Mouse (Mus musculus): Measurements from ENCODE around the gene Car14.
A peak's percentile ranks its signal among the peaks of the same experiment; 100 is the strongest.
"Not testable (repeated sequence)": the region's sequence is repeated elsewhere in the genome, so short reads cannot be mapped to it uniquely, and the experiment has no call there.

Car14 gene

DNA sequence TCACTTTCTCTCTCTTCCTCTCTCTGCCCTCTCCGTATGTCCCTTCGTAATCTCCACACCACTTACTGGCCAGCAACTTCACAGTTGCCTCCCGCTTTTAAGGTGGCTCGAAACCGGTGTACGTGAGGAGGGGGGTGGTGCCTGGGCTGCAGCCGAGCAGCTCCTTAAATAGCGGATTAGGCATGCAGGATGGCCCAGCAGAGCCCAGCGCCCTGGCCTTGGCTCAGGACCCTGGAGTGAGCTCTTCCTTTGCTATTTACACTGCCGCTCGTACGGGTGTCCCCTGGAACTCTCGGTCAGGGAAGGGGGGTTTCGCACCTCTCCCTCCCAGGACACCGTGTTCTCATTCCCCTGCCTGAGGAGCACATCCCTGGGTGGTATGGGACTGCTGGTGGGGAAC is at the start of gene Car14:
Gene Car14, minus strand, starts transcription at position 124 of the 400 bp plus-strand sequence.
- peak; percentile 44 for DNase-seq (ENCODE audit: inconsistent ontology term)

GRCm38 (mm10) chr3:95953522-95953921 is 49.0 kb upstream of the Car14 start:
- no peak for DNase-seq (ENCODE audit: inconsistent ontology term)

DNA sequence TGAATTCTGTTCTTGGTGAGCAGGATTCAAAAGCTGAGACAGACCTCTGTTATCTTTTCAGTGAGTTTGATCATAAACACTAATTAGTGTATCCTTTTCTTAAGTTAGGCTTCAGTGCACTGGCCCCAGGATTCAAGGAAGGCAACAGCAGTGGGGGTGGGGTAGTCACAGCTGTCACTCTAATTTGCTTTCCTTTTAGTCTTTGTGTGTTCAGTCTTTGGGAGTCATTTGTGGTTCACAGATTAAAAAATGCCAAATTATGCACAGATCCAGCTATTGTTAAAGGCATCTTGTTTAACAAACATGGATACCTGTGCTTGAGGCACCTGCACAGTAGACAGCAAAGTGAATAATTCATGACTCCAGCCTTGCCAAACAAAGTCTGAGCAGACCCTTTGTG is 48.5 kb upstream of the Car14 start:
- no peak for DNase-seq (ENCODE audit: inconsistent ontology term)

- DNase-seq (ENCODE audit: inconsistent ontology term): not testable (repeated sequence)
These were observed 47.1 kb upstream of the Car14 start for GRCm38 (mm10) chr3:95951566-95951965.

DNA sequence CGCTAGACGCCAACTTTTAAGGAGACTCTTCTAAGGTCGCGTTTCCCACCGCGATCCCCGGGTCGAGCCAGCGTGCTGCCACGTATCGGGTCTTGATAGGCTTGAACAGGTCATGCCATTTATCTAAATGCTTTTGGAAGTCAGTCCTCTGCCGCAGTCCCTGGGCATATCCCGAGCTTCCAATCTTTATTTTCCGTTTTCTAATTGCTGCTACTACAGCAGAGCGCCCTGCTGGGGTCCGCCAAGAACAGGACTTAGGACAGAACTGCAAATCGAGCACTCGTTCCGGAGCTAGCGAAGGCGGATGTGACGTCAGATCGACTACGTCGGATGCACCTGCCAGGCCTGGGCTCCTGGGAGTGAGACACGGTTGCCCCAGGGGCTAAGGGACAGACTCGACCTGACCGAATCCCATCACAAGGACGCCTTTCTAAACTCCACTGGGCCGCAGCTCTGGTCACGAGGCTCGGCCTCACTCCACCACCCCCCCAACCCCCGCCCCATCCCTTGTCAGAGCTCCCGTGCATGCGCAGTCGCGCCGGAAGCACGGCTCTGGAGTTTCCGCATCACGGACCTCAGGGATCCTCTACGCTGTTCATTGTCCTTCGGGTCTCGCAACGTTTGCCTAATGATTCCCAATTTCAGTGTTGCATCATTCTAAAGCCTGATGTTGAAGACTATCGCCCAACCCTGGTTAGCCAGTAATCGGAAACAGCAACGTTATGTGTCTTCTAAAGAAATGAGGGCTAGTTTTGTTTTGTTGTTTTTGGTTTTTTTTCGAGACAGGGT is 46.5 kb upstream of the Car14 start:
- peak; percentile 94 for DNase-seq (ENCODE audit: inconsistent ontology term)

- DNase-seq (ENCODE audit: inconsistent ontology term): no peak
These were observed 43.8 kb upstream of the Car14 start for GRCm38 (mm10) chr3:95948325-95948724.

- DNase-seq (ENCODE audit: inconsistent ontology term): no peak
These were observed 41.3 kb upstream of the Car14 start for GRCm38 (mm10) chr3:95945731-95946240.

- no peak for DNase-seq (ENCODE audit: inconsistent ontology term)
These were observed 40.3 kb upstream of the Car14 start for GRCm38 (mm10) chr3:95944742-95945141.

GRCm38 (mm10) chr3:95943226-95943625 is 38.7 kb upstream of the Car14 start:
- no peak for DNase-seq (ENCODE audit: inconsistent ontology term)

DNA sequence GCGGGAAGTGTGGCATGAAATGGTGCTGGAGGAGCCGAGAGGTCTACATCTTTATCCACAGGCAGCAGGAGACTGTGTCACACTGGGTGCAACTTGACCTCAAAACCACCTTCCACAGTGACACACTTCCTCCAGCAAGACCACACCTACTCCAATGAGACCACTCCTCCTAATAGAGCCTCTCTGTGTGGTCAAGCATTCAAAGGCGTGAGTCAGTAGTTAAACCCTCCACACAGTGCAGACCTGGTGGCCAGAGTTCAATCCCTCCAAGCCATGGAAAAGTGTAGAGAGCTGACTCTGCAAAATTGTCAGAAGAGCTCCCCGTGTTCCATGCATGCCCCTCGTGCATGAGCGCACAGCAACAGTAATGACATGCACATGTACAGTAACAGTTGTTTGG is 38.3 kb upstream of the Car14 start:
- peak; percentile 57 for DNase-seq (ENCODE audit: inconsistent ontology term)

- DNase-seq (ENCODE audit: inconsistent ontology term): no peak
These were observed 34.3 kb upstream of the Car14 start for GRCm38 (mm10) chr3:95938835-95939234.

- no peak for DNase-seq (ENCODE audit: inconsistent ontology term)
These were observed 33.7 kb upstream of the Car14 start for GRCm38 (mm10) chr3:95938217-95938616.

DNA sequence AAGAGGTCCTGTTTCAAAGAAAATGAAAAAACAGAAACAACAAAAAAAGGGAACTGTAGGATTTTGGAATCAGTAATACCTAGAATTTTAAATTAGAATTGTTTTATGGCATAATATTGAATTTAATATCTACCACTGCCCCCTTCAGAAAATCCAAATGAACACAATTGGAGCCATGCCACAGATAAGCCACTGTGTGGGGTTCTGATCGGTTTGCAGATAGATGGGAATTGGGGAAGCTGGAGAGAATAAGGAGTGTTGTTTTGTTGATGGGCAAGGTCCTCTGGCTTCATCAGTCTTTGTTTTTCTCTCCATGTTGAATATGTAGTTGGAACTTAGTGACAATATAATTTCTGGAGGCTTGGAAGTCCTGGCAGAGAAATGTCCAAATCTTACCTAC is 30.0 kb upstream of the Car14 start:
- no peak for DNase-seq (ENCODE audit: inconsistent ontology term)

GRCm38 (mm10) chr3:95933111-95933750 is 28.7 kb upstream of the Car14 start:
- no peak for DNase-seq (ENCODE audit: inconsistent ontology term)

DNA sequence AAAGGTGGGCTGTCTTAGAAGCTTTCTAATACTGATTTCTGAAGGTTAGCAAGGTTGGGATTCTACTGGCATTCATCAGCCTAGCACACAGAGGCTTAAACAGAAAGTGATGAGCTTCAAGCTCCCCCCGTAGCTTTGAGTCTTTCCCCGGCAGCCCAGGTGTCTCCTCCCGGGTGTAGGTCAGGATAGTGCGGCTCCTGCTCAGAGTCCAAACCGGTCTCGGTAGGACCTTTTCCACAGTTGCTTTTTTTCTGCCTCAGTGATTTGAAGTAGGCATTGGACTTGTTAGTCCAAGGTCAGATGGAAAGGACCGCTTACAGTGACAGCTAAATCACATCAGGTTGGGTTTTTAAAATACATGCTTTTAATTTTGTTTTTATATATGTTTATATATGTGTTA is 28.1 kb upstream of the Car14 start:
- DNase-seq (ENCODE audit: inconsistent ontology term): no peak

DNA sequence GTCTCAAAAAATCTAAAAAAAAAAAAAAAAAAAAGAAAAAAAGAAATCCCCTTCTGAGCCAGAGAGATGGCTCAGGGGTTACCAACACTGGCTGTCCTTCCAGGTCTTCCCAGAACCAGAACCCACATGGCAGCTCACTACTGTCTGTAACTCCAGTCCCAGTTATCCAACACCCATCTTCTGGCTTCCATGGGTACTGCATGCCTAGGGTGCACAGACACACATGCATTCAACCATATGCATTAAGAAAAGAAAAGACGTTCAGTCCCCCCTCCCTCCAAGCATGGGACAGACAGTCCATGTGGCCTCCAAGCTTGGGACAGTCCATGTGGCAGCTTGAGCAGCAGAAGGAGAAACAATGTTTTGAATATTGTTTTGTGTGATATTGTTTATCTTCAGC is 27.7 kb upstream of the Car14 start:
- DNase-seq (ENCODE audit: inconsistent ontology term): no peak

- DNase-seq (ENCODE audit: inconsistent ontology term): no peak
These were observed 27.0 kb upstream of the Car14 start for GRCm38 (mm10) chr3:95931471-95931870.

GRCm38 (mm10) chr3:95930471-95930789 is 25.9 kb upstream of the Car14 start:
- peak; percentile 14 for DNase-seq (ENCODE audit: inconsistent ontology term)

DNA sequence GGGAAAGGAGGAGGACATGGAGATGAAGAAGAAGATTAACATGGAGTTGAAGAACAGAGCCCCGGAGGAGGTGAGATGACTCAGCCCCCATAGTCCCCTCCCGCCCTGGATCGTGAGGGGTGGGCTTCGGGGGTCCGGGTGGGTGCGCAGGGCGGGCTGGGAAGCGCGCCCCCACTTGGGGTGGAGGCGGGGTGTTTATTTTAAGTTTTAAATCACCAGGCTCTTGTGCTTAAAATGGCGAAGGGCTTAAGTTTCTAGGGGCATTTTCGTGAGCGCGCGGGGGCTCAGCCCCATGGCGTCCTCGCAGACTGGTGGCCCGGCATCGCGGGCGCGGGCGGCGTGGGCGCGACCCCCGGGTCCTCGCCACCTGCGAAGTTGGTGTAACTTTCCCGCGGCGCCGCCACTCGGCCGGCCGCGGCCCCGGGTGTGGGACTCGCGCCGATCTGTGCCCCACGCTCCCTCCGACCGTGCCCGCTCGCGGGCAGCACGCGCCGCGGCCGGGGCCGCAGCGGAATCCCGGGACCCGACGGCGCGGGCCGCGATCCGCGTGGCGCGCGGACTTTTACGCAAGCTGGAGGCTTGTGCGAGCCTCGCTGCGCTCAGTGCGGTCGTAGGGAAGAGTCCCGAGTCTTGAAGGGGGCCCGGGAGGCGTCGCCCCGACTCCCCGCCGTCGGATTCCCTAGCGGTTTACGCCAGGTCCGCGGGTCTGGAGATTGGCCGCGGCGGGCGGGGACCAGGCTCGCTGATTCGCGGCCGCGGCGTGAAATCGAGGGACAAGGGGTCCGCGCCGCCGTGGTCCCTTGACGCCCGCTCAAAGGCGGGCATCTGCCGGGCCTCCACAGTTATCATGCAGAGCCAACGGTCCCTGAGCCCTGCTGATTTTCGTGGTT is 25.3 kb upstream of the Car14 start:
- peak; percentile 77 for DNase-seq (ENCODE audit: inconsistent ontology term)

- DNase-seq (ENCODE audit: inconsistent ontology term): peak; percentile 99
These were observed 24.4 kb upstream of the Car14 start, which contains the start of gene Anp32e for GRCm38 (mm10) chr3:95928658-95929503. Gene Anp32e, plus strand, starts transcription at chr3:95929246.

- DNase-seq (ENCODE audit: inconsistent ontology term): no peak
These were observed 23.8 kb upstream of the Car14 start for GRCm38 (mm10) chr3:95928261-95928657.
